Mouse (Mus musculus): ENCODE results near the gene Zmym4. TPM values are rescaled to one million over a fixed set of nuclear protein-coding genes. Genes with fewer than 3 reads are reported as not detected.
A peak's percentile ranks its signal among the peaks of the same experiment; 100 is the strongest.
"Not testable (repeated sequence)": the region's sequence is repeated elsewhere in the genome, so short reads cannot be mapped to it uniquely, and the experiment has no call there.

The Zmym4 gene
- polyA plus RNA-seq (2012), result 0.01 and 0.03 TPM in 2 replicates

GRCm38 (mm10) chr4:126967864-126968821 lies at the start of gene Zmym4:
Zmym4 (minus strand) TSS chr4:126968135.
- Histone ChIP-seq H3K9me3 (ENCODE audit: control insufficient read depth, low read length) (no peaks in the 10 kb centered on the region), H3K27me3 (ENCODE audit: control insufficient read depth) (peaks cover 3% of the 10 kb centered on the region; the same call in 1 of the 2 replicates), H3K4me3 (replicated peaks) (peak within 1 kb of the TSS; percentile 86), H3K36me3 (ENCODE audit: control insufficient read depth) (no peaks in the 10 kb centered on the region), H3K4me1 (ENCODE audit: control insufficient read depth) (peaks cover 20% of the 10 kb centered on the region)
- TF ChIP-seq GATA1 (IDR thresholded peaks at IDR 0.05; ENCODE audit: low read length), result no peak
- TF ChIP-seq TAL1 (IDR thresholded peaks at IDR 0.05; ENCODE audit: low read length), result no peak

- peaks cover 20% of the 10 kb centered on the region for H3K4me1 ChIP-seq (ENCODE audit: control insufficient read depth)
- H3K36me3 ChIP-seq (ENCODE audit: control insufficient read depth), result no peaks in the 10 kb centered on the region
- no peak for TF ChIP-seq GATA1 (IDR thresholded peaks at IDR 0.05; ENCODE audit: low read length)
- no peak for TF ChIP-seq TAL1 (IDR thresholded peaks at IDR 0.05; ENCODE audit: low read length)
- no peaks in the 10 kb centered on the region for H3K9me3 ChIP-seq (ENCODE audit: control insufficient read depth, low read length)
- no peak overlapping the region for H3K4me3 ChIP-seq (replicated peaks)
- H3K27me3 ChIP-seq (ENCODE audit: control insufficient read depth), result no peaks in the 10 kb centered on the region
These were observed 48.4 kb upstream of the Zmym4 start for GRCm38 (mm10) chr4:127016366-127016765.

GRCm38 (mm10) chr4:127015294-127015993 lies 47.5 kb upstream of the Zmym4 start:
- peaks cover 17% of the 10 kb centered on the region for H3K4me1 ChIP-seq (ENCODE audit: control insufficient read depth)
- not testable (repeated sequence) for H3K27me3 ChIP-seq (ENCODE audit: control insufficient read depth); H3K9me3 ChIP-seq (ENCODE audit: control insufficient read depth, low read length); H3K36me3 ChIP-seq (ENCODE audit: control insufficient read depth); H3K4me3 ChIP-seq (replicated peaks)

GRCm38 (mm10) chr4:127005113-127005936 lies 37.4 kb upstream of the Zmym4 start:
- Histone ChIP-seq H3K9me3 (ENCODE audit: control insufficient read depth, low read length) (no peaks in the 10 kb centered on the region), H3K27me3 (ENCODE audit: control insufficient read depth) (peaks cover 26% of the 10 kb centered on the region), H3K4me3 (replicated peaks) (no peak overlapping the region), H3K4me1 (ENCODE audit: control insufficient read depth) (peaks cover 3% of the 10 kb centered on the region), H3K36me3 (ENCODE audit: control insufficient read depth) (no peaks in the 10 kb centered on the region)
- TF ChIP-seq GATA1 (IDR thresholded peaks at IDR 0.05; ENCODE audit: low read length), result no peak
- TF ChIP-seq TAL1 (IDR thresholded peaks at IDR 0.05; ENCODE audit: low read length), result no peak

- Histone ChIP-seq H3K27me3 (ENCODE audit: control insufficient read depth) (peaks cover 31% of the 10 kb centered on the region), H3K9me3 (ENCODE audit: control insufficient read depth, low read length) (no peaks in the 10 kb centered on the region), H3K36me3 (ENCODE audit: control insufficient read depth) (no peaks in the 10 kb centered on the region), H3K4me1 (ENCODE audit: control insufficient read depth) (peaks cover 3% of the 10 kb centered on the region), H3K4me3 (replicated peaks) (no peak overlapping the region)
- TF ChIP-seq TAL1 (IDR thresholded peaks at IDR 0.05; ENCODE audit: low read length), result no peak
- no peak for TF ChIP-seq GATA1 (IDR thresholded peaks at IDR 0.05; ENCODE audit: low read length)
These were observed 36.4 kb upstream of the Zmym4 start for GRCm38 (mm10) chr4:127004384-127004783.

- H3K4me1 ChIP-seq (ENCODE audit: control insufficient read depth), result peaks cover 3% of the 10 kb centered on the region
- TF ChIP-seq TAL1 (IDR thresholded peaks at IDR 0.05; ENCODE audit: low read length) (no peak), GATA1 (IDR thresholded peaks at IDR 0.05; ENCODE audit: low read length) (no peak)
- no peaks in the 10 kb centered on the region for H3K9me3 ChIP-seq (ENCODE audit: control insufficient read depth, low read length)
These were observed 32.7 kb upstream of the Zmym4 start for GRCm38 (mm10) chr4:127000601-127001105.

GRCm38 (mm10) chr4:126999372-126999771 lies 31.4 kb upstream of the Zmym4 start:
- not testable (repeated sequence) for H3K36me3 ChIP-seq (ENCODE audit: control insufficient read depth); H3K9me3 ChIP-seq (ENCODE audit: control insufficient read depth, low read length); H3K4me3 ChIP-seq (replicated peaks); H3K4me1 ChIP-seq (ENCODE audit: control insufficient read depth)
- H3K27me3 ChIP-seq (ENCODE audit: control insufficient read depth), result peaks cover 14% of the 10 kb centered on the region

More at GRCm38 (mm10) chr4:127000601-127001105, 32.7 kb upstream of the Zmym4 start:
- H3K36me3 ChIP-seq (ENCODE audit: control insufficient read depth), result no peaks in the 10 kb centered on the region
- peaks cover 25% of the 10 kb centered on the region for H3K27me3 ChIP-seq (ENCODE audit: control insufficient read depth)
- H3K4me3 ChIP-seq (replicated peaks), result no peak overlapping the region

- no peaks in the 10 kb centered on the region for H3K4me1 ChIP-seq (ENCODE audit: control insufficient read depth)
- TF ChIP-seq GATA1 (IDR thresholded peaks at IDR 0.05; ENCODE audit: low read length) (no peak), TAL1 (IDR thresholded peaks at IDR 0.05; ENCODE audit: low read length) (no peak)
These were observed 24.4 kb upstream of the Zmym4 start for GRCm38 (mm10) chr4:126992356-126992755.

More at GRCm38 (mm10) chr4:126992356-126992755, 24.4 kb upstream of the Zmym4 start:
- H3K9me3 ChIP-seq (ENCODE audit: control insufficient read depth, low read length), result no peaks in the 10 kb centered on the region
- H3K27me3 ChIP-seq (ENCODE audit: control insufficient read depth), result no peaks in the 10 kb centered on the region
- no peak overlapping the region for H3K4me3 ChIP-seq (replicated peaks)
- no peaks in the 10 kb centered on the region for H3K36me3 ChIP-seq (ENCODE audit: control insufficient read depth)

Measured in erythroblast, embryonic 14.5 days (primary cell).